Mouse (Mus musculus) embryonic fibroblast, embryonic 13.5 days (primary cell): ENCODE data around the gene Rnf41. TPM values are rescaled to one million over a fixed set of nuclear protein-coding genes. Genes with fewer than 3 reads are reported as not detected.

ENCODE experiments used
- H3K27ac ChIP-seq: 2 replicates; pipeline ENCODE4 v1.5.1; 2012; ENCODE audit warnings: low read length, control low read depth, inconsistent platforms; ENCODE audit not compliant: insufficient read depth
- H3K4me1 ChIP-seq: 2 replicates; pipeline ENCODE4 v1.6.1; 2011; ENCODE audit warnings: low read length; ENCODE audit not compliant: control insufficient read depth, insufficient read depth
- H3K4me3 ChIP-seq: 2 replicates; pipeline ENCODE4 v1.5.1; 2011; ENCODE audit warnings: mild to moderate bottlenecking, control low read depth, low read length; ENCODE audit not compliant: insufficient read depth
- CTCF ChIP-seq: IDR thresholded peaks from 2 replicates; pipeline ENCODE4 v1.5.1; 2011; ENCODE audit warnings: mild to moderate bottlenecking, control low read depth, low read length, moderate library complexity, borderline replicate concordance; ENCODE audit not compliant: insufficient read depth
- POLR2A ChIP-seq: IDR thresholded peaks from 2 replicates; pipeline ENCODE4 v1.6.1; 2011; ENCODE audit warnings: low read depth, mild to moderate bottlenecking, control low read depth, low read length, moderate library complexity
- polyA plus RNA-seq: library from polyadenylated mRNA; stranded (reverse); fragments of >200 nt; gene quantifications from 2 replicates; pipeline ENCODE4 v1.2.4, GENCODE M21; 2011; ENCODE audit warnings: low read depth; ENCODE audit not compliant: missing spikeins, insufficient read length

Gene Rnf41
- polyA plus RNA-seq, 1 experiment = 42.1 TPM

GRCm38 (mm10) chr10:128441324-128442119, 30.1 kb downstream of the Rnf41 start:
- Histone ChIP-seq H3K27ac (no peak overlapping the region), H3K4me3 (no peak overlapping the region), H3K4me1 (no peaks in the 10 kb centered on the region)
- no peak for TF ChIP-seq CTCF
- TF ChIP-seq POLR2A = no peak

- TF ChIP-seq CTCF = no peak
- no peak for TF ChIP-seq POLR2A
- no peaks in the 10 kb centered on the region for H3K4me1 ChIP-seq
- no peak overlapping the region for H3K4me3 ChIP-seq
- no peak overlapping the region for H3K27ac ChIP-seq
Measured at GRCm38 (mm10) chr10:128442718-128443117, 31.3 kb downstream of the Rnf41 start.

- no peak overlapping the region for H3K27ac ChIP-seq
- no peak overlapping the region for H3K4me3 ChIP-seq
- TF ChIP-seq CTCF (no peak), POLR2A (no peak)
- no peaks in the 10 kb centered on the region for H3K4me1 ChIP-seq
Measured at GRCm38 (mm10) chr10:128444354-128444753, 32.9 kb downstream of the Rnf41 start.

GRCm38 (mm10) chr10:128445407-128445806, 34.0 kb downstream of the Rnf41 start:
- no peak overlapping the region for H3K4me3 ChIP-seq
- no peak overlapping the region for H3K27ac ChIP-seq
- no peaks in the 10 kb centered on the region for H3K4me1 ChIP-seq
- TF ChIP-seq CTCF = no peak
- no peak for TF ChIP-seq POLR2A

GRCm38 (mm10) chr10:128451014-128451413, 39.6 kb downstream of the Rnf41 start:
- no peaks in the 10 kb centered on the region for H3K4me1 ChIP-seq
- no peak overlapping the region for H3K27ac ChIP-seq
- H3K4me3 ChIP-seq = no peak overlapping the region
- TF ChIP-seq CTCF = no peak
- TF ChIP-seq POLR2A = no peak

GRCm38 (mm10) chr10:128454471-128454870, 43.0 kb downstream of the Rnf41 start:
- Histone ChIP-seq H3K27ac (no peak overlapping the region), H3K4me1 (no peaks in the 10 kb centered on the region), H3K4me3 (no peak overlapping the region)
- TF ChIP-seq POLR2A (no peak), CTCF (no peak)

- Histone ChIP-seq H3K4me1 (no peaks in the 10 kb centered on the region), H3K4me3 (no peak overlapping the region), H3K27ac (no peak overlapping the region)
- TF ChIP-seq POLR2A (0 out of 2 replicates have a peak, but pooled peaks have one; percentile 20), CTCF (no peak)
Measured at GRCm38 (mm10) chr10:128455280-128455679, 43.8 kb downstream of the Rnf41 start.

GRCm38 (mm10) chr10:128457676-128458075, 46.2 kb downstream of the Rnf41 start:
- H3K27ac ChIP-seq = no peak overlapping the region
- no peak overlapping the region for H3K4me3 ChIP-seq
- H3K4me1 ChIP-seq = no peaks in the 10 kb centered on the region
- TF ChIP-seq CTCF (no peak), POLR2A (no peak)

- H3K27ac ChIP-seq = peak overlapping the region; percentile 69
- TF ChIP-seq POLR2A (peak; percentile 77), CTCF (no peak)
- H3K4me1 ChIP-seq = no peaks in the 10 kb centered on the region
- H3K4me3 ChIP-seq = peak overlapping the region; percentile 96
Measured at GRCm38 (mm10) chr10:128458348-128458718, 46.9 kb downstream of the Rnf41 start.

- peak; percentile 77 for TF ChIP-seq POLR2A
- no peak for TF ChIP-seq CTCF
- Histone ChIP-seq H3K27ac (peak within 1 kb of the TSS; percentile 94), H3K4me1 (no peaks in the 10 kb centered on the region), H3K4me3 (peak within 1 kb of the TSS; percentile 96)
Measured at GRCm38 (mm10) chr10:128458719-128459408, 47.4 kb downstream of the Rnf41 start, which contains the start of gene Smarcc2. Gene Smarcc2 (plus strand): TSS chr10:128459248.
